ENCODE assay signal across 8 mouse cellular contexts in the genomic region with DNA sequence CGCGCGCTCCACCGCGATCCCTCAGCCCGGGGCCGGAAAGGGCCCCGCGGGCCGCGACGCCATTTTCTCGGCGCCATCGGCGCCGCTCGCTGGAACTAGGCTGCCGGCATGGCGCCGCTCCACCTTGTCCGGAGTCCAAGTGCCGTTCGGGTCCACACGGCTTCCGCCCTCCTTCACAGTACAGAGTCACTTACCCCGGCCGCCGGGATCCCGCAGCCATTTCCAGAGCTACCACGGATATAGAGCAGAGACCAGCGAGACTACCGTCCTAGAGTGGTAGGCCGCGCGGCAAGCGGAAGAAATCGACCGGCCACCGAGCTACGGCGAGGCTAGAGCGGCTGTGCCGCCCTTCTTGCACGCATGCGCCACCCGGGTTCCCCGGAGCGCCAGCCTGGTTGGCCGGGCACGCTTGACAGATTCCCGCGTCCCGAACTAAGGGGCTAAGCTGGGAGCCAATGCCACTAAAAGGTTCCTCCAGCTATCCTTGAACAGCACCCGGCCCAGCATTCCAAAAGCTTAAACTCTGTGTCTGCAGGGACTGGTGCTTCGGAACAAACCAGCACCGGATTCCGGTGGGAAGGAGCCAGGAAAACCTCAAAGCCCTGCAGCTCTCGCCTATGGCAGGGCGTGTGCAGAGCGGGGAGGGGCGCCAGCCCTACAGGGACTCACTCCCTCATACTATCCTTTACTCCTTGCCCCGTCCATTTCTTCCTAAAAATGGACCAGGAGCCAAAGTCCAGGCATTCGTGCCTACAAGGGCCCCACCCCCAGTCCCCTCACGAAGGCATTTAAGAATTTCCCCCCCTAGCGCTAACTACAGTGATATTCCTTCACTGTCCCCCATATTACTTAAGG. TPM values are rescaled to one million over a fixed set of nuclear protein-coding genes. Genes with fewer than 3 reads are reported as not detected.
DNase-seq lines count a peak whose midpoint lies in the region; ATAC-seq and TF ChIP-seq lines count a peak whose summit lies in the region.

No protein-coding gene starts in this region.

- peaks cover 13% of the 10 kb centered on the region for H3K79me2 ChIP-seq in heart, adult 2 months (replicated peaks; ENCODE audit: control insufficient read depth, insufficient read depth, low read length)

- no peaks in the 10 kb centered on the region for H3K9me3 ChIP-seq in embryonic facial prominence, embryonic 13.5 days
- no peaks in the 10 kb centered on the region for H3K9me3 ChIP-seq in limb, embryonic 12.5 days
- no peaks in the 10 kb centered on the region for H3K9me3 ChIP-seq in midbrain, embryonic 14.5 days (ENCODE audit: control insufficient read depth, low read length)

- H3K27ac ChIP-seq in embryonic facial prominence, embryonic 13.5 days, result peak overlapping the region; percentile 96
- peak overlapping the region; percentile 94 for H3K27ac ChIP-seq in heart, adult 2 months
- peak overlapping the region; percentile 96 for H3K27ac ChIP-seq in kidney, adult 2 months (ENCODE audit: insufficient read depth, low read depth, low read length)
- peak overlapping the region; percentile 96 for H3K27ac ChIP-seq in limb, embryonic 12.5 days
- peak overlapping the region; percentile 94 for H3K27ac ChIP-seq in midbrain, embryonic 14.5 days (replicated peaks; ENCODE audit: low read depth, low read length)

- no peaks in the 10 kb centered on the region for H3K27me3 ChIP-seq in embryonic facial prominence, embryonic 13.5 days
- H3K27me3 ChIP-seq in heart, adult 2 months (ENCODE audit: control insufficient read depth, insufficient read depth, low read length), result no peaks in the 10 kb centered on the region
- H3K27me3 ChIP-seq in kidney, adult 2 months (replicated peaks; ENCODE audit: control insufficient read depth, insufficient read depth, low read length), result no peaks in the 10 kb centered on the region
- no peaks in the 10 kb centered on the region for H3K27me3 ChIP-seq in limb, embryonic 12.5 days
- no peaks in the 10 kb centered on the region for H3K27me3 ChIP-seq in midbrain, embryonic 14.5 days (ENCODE audit: control insufficient read depth, insufficient read depth, low read length)

- ATAC-seq in embryonic facial prominence, embryonic 13.5 days (ENCODE audit: insufficient number of reproducible peaks, insufficient read depth, low FRiP score, low TSS enrichment, low read depth), result peak; percentile 93
- ATAC-seq in limb, embryonic 12.5 days (ENCODE audit: insufficient number of reproducible peaks, insufficient read depth, low FRiP score, low TSS enrichment, low read depth), result peak; percentile 94
- ATAC-seq in midbrain, embryonic 14.5 days (ENCODE audit: low FRiP score, low TSS enrichment), result peak; percentile 96

- peak overlapping the region; percentile 98 for H3K9ac ChIP-seq in embryonic facial prominence, embryonic 13.5 days
- peak overlapping the region; percentile 82 for H3K9ac ChIP-seq in heart, adult 2 months (ENCODE audit: low read depth, low read length)
- H3K9ac ChIP-seq in limb, embryonic 12.5 days (replicated peaks), result peak overlapping the region; percentile 96
- H3K9ac ChIP-seq in midbrain, embryonic 14.5 days (replicated peaks; ENCODE audit: low read length), result peak overlapping the region; percentile 87

- TF ChIP-seq EP300 in heart, adult 2 months (IDR thresholded peaks at IDR 0.05; ENCODE audit: insufficient read depth, low read depth, low read length), result no peak; the same call in 1 of the 2 replicates

- peak; percentile 63 for TF ChIP-seq POLR2A in heart, adult 2 months (IDR thresholded peaks at IDR 0.05; ENCODE audit: insufficient read depth, low read depth, low read length)
- TF ChIP-seq POLR2A in kidney, adult 2 months (IDR thresholded peaks at IDR 0.05; ENCODE audit: low read depth, low read length), result peak; percentile 53

- peak overlapping the region; percentile 90 for H3K4me3 ChIP-seq in embryonic facial prominence, embryonic 13.5 days
- peak overlapping the region; percentile 85 for H3K4me3 ChIP-seq in heart, adult 2 months
- H3K4me3 ChIP-seq in kidney, adult 2 months (ENCODE audit: insufficient read depth, low read depth, low read length), result peak overlapping the region; percentile 96
- H3K4me3 ChIP-seq in limb, embryonic 12.5 days (replicated peaks), result peak overlapping the region; percentile 89
- H3K4me3 ChIP-seq in midbrain, embryonic 14.5 days (replicated peaks; ENCODE audit: low read depth, low read length), result peak overlapping the region; percentile 73

- under 1% methylated on average over 66 of the region's 66 CpGs for WGBS in embryonic facial prominence, embryonic 13.5 days
- WGBS in heart, adult 2 months, result under 1% methylated on average over 66 of the region's 66 CpGs
- under 1% methylated on average over 66 of the region's 66 CpGs for WGBS in kidney, adult 2 months
- WGBS in limb, embryonic 12.5 days, result 0% methylated on average over 66 of the region's 66 CpGs
- under 1% methylated on average over 66 of the region's 66 CpGs for whole genome bisulfite sequencing in midbrain, embryonic 14.5 days

- DNase-seq in 3134 (ENCODE audit: extremely low read depth, insufficient read length, low spot score), result peak; percentile 88
- peak; percentile 75 to 82 for DNase-seq in adrenal gland, postnatal 4 days (ENCODE audit: low spot score in 2 of 2)
- DNase-seq in heart, adult 2 months, result peak; percentile 92 to 95
- DNase-seq in kidney, adult 2 months, result peak; percentile 96
- DNase-seq in midbrain, embryonic 14.5 days, result peak; percentile 96
- peak; percentile 82 for DNase-seq in spleen, adult 12 weeks (ENCODE audit: low spot score)

- peak; percentile 4; the same call in 1 of the 2 replicates for TF ChIP-seq CTCF in heart, adult 2 months (IDR thresholded peaks at IDR 0.05)
- no peak for TF ChIP-seq CTCF in kidney, adult 2 months (conservative IDR thresholded peaks at IDR 0.05; ENCODE audit: insufficient read depth, insufficient read length, low read depth, low read length)

- intact Hi-C loops in heart, adult 2 months (cut with DNase I), result loop anchor here (5.0 kb wide), 1 partner anchor 120 kb away; the partner anchor contains the start of gene Mrgbp

- peaks cover 34% of the 10 kb centered on the region for H3K4me1 ChIP-seq in embryonic facial prominence, embryonic 13.5 days
- H3K4me1 ChIP-seq in heart, adult 2 months (ENCODE audit: control insufficient read depth, insufficient read depth, low read length), result peaks cover 33% of the 10 kb centered on the region
- peaks cover 34% of the 10 kb centered on the region for H3K4me1 ChIP-seq in kidney, adult 2 months (ENCODE audit: control insufficient read depth, insufficient read depth, low read length)
- peaks cover 31% of the 10 kb centered on the region for H3K4me1 ChIP-seq in limb, embryonic 12.5 days (replicated peaks)
- H3K4me1 ChIP-seq in midbrain, embryonic 14.5 days (ENCODE audit: control insufficient read depth, insufficient read depth, low read length), result peaks cover 28% of the 10 kb centered on the region

- peak overlapping the region; percentile 83 for H3K4me2 ChIP-seq in embryonic facial prominence, embryonic 13.5 days
- peak overlapping the region; percentile 76 for H3K4me2 ChIP-seq in limb, embryonic 12.5 days
- H3K4me2 ChIP-seq in midbrain, embryonic 14.5 days (ENCODE audit: low read length), result peak overlapping the region; percentile 89

- peaks cover 6% of the 10 kb centered on the region; the same call in 1 of the 2 replicates for H3K36me3 ChIP-seq in embryonic facial prominence, embryonic 13.5 days
- peaks cover 33% of the 10 kb centered on the region for H3K36me3 ChIP-seq in heart, adult 2 months (ENCODE audit: control insufficient read depth, insufficient read depth, low read length)
- H3K36me3 ChIP-seq in kidney, adult 2 months (ENCODE audit: control insufficient read depth, insufficient read depth, low read length), result no peaks in the 10 kb centered on the region
- peaks cover 13% of the 10 kb centered on the region for H3K36me3 ChIP-seq in limb, embryonic 12.5 days
- no peaks in the 10 kb centered on the region for H3K36me3 ChIP-seq in midbrain, embryonic 14.5 days (ENCODE audit: control insufficient read depth, insufficient read depth, low read length)

RNA-seq across cellular contexts. Expression of gene Dido1, which starts 7.8 kb away (rescaled TPM):
- 10 to 100 TPM; 60.8 to 63.3 TPM for total RNA-seq in adrenal gland, postnatal 4 days (2021)
- polyA plus RNA-seq in embryonic facial prominence, embryonic 13.5 days (2015; fragmentation: Nextera tagmentation; extraction: Ambion mirVana), result 36.3 and 36.5 TPM in 2 replicates
- total RNA-seq in heart, adult 2 months (2021), result 10 to 100 TPM; 30.7 to 30.8 TPM
- 8.6 and 13.8 TPM in 2 replicates for polyA plus RNA-seq in heart, adult 2 months (2012; rRNA removed)
- polyA plus RNA-seq in kidney, adult 2 months (2012; rRNA removed), result 13.2 and 13.4 TPM in 2 replicates
- polyA plus RNA-seq in limb, embryonic 12.5 days (2016; fragmentation: Nextera tagmentation; extraction: Ambion mirVana), result 36.1 and 38.2 TPM in 2 replicates
- 31.2 and 38.1 TPM in 2 replicates for polyA plus RNA-seq in midbrain, embryonic 14.5 days (2014; fragmentation: Nextera tagmentation; extraction: Ambion mirVana)

RNA-seq across cellular contexts. Expression of gene Gid8, which starts 7.9 kb away (rescaled TPM):
- total RNA-seq in adrenal gland, postnatal 4 days (2021), result 10 to 100 TPM; 72.6 to 78.2 TPM
- polyA plus RNA-seq in embryonic facial prominence, embryonic 13.5 days (2015; fragmentation: Nextera tagmentation; extraction: Ambion mirVana), result 62.8 and 66.5 TPM in 2 replicates
- 10 to 100 TPM; 59.3 to 61.3 TPM for total RNA-seq in heart, adult 2 months (2021)
- 38.9 and 70.7 TPM in 2 replicates for polyA plus RNA-seq in heart, adult 2 months (2012; rRNA removed)
- polyA plus RNA-seq in kidney, adult 2 months (2012; rRNA removed), result 33.3 and 35.4 TPM in 2 replicates
- 60.7 and 60.9 TPM in 2 replicates for polyA plus RNA-seq in limb, embryonic 12.5 days (2016; fragmentation: Nextera tagmentation; extraction: Ambion mirVana)
- 51.8 and 64.9 TPM in 2 replicates for polyA plus RNA-seq in midbrain, embryonic 14.5 days (2014; fragmentation: Nextera tagmentation; extraction: Ambion mirVana)

RNA-seq across cellular contexts. Expression of gene Slc17a9, which starts 23.1 kb away (rescaled TPM):
- total RNA-seq in adrenal gland, postnatal 4 days (2021), result 1 to 10 TPM; 2.9 to 3.2 TPM
- polyA plus RNA-seq in embryonic facial prominence, embryonic 13.5 days (2015; fragmentation: Nextera tagmentation; extraction: Ambion mirVana), result 0.70 and 1.4 TPM in 2 replicates
- under 1 TPM; 0.42 to 0.43 TPM for total RNA-seq in heart, adult 2 months (2021)
- 2.4 and 2.6 TPM in 2 replicates for polyA plus RNA-seq in heart, adult 2 months (2012; rRNA removed)
- 1.9 and 3.0 TPM in 2 replicates for polyA plus RNA-seq in kidney, adult 2 months (2012; rRNA removed)
- polyA plus RNA-seq in limb, embryonic 12.5 days (2016; fragmentation: Nextera tagmentation; extraction: Ambion mirVana), result 0.45 and 0.52 TPM in 2 replicates
- polyA plus RNA-seq in midbrain, embryonic 14.5 days (2014; fragmentation: Nextera tagmentation; extraction: Ambion mirVana), result 0.12 TPM in 1 of 2 replicates, not detected in the other

RNA-seq across cellular contexts. Expression of gene Tcfl5, which starts 59.5 kb away (rescaled TPM):
- under 1 TPM; 0.34 to 0.90 TPM for total RNA-seq in adrenal gland, postnatal 4 days (2021)
- 0.28 and 0.65 TPM in 2 replicates for polyA plus RNA-seq in embryonic facial prominence, embryonic 13.5 days (2015; fragmentation: Nextera tagmentation; extraction: Ambion mirVana)
- not detected for total RNA-seq in heart, adult 2 months (2021)
- 0.12 and 0.18 TPM in 2 replicates for polyA plus RNA-seq in heart, adult 2 months (2012; rRNA removed)
- polyA plus RNA-seq in kidney, adult 2 months (2012; rRNA removed), result 0.04 and 0.05 TPM in 2 replicates
- 0.30 and 0.47 TPM in 2 replicates for polyA plus RNA-seq in limb, embryonic 12.5 days (2016; fragmentation: Nextera tagmentation; extraction: Ambion mirVana)
- 0.42 and 0.53 TPM in 2 replicates for polyA plus RNA-seq in midbrain, embryonic 14.5 days (2014; fragmentation: Nextera tagmentation; extraction: Ambion mirVana)

Comparison
In these comparisons a context has a peak if more than half of its experiments do, and no peak if none do; other contexts are left out.
1. Peak in every context shown above with its lines: DNase-seq, ATAC-seq, H3K4me3 ChIP-seq and H3K27ac ChIP-seq.